ENCODE assay signal across 9 mouse cellular contexts in the genomic region with DNA sequence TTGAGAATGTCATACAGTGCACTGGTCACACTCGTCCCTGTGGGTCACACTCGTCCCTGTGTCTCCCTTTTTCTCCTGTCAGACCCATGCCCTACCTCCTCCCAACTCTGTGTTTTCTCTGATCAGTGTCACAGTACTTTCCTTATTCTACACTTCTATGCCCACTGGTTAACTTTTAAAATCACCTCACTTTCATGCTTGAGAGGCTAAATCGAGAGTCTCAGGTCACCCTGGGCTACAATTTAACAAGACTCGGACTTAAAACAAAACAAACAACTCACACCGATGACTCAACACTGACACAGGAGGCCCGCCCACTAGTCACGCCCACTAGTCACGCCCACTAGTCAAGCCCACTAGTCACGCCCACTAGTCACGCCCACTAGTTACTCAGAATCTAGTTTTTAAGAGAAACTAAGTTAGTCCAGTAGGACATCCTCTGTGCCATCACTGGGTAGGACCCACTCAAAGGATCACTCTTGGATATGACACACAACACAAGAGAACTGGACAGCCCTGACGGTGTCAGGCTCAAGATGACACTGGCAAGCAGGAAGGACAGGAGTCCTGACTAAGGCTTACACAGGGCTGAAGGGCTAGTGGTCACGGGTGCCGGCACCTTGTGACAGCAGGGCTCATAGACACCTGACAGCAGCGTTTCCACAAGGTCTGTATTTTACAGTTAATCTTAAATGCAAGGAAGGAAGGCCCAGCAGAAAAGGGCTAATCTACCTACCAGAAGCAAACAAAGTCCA. TPM values are rescaled to one million over a fixed set of nuclear protein-coding genes. Genes with fewer than 3 reads are reported as not detected.
DNase-seq lines count a peak whose midpoint lies in the region; ATAC-seq lines count a peak whose summit lies in the region.
"Had no signal": no experiment of that assay in that cellular context is flagged by ENCODE, and none has a peak within 500 bp of the region (broad histone marks: within the 10 kb centered on the region; RNA-seq: fewer than 3 reads in every experiment).

No protein-coding gene starts in this region.

- no peak overlapping the region for H3K27ac ChIP-seq in intestine, embryonic 15.5 days
- H3K27ac ChIP-seq in lung, embryonic 15.5 days: no peak overlapping the region
- no peak overlapping the region for H3K27ac ChIP-seq in midbrain, embryonic 10.5 days (replicated peaks)

- 52% methylated on average over 14 of the region's 14 CpGs for WGBS in intestine, embryonic 15.5 days
- WGBS in lung, embryonic 15.5 days: 52% methylated on average over 14 of the region's 14 CpGs
- WGBS in midbrain, embryonic 10.5 days: 61% methylated on average over 14 of the region's 14 CpGs

- no peak overlapping the region for H3K4me3 ChIP-seq in intestine, embryonic 15.5 days (replicated peaks)
- no peak overlapping the region for H3K4me3 ChIP-seq in lung, embryonic 15.5 days
- H3K4me3 ChIP-seq in midbrain, embryonic 10.5 days: no peak overlapping the region

- peaks cover 13% of the 10 kb centered on the region for H3K4me1 ChIP-seq in intestine, embryonic 15.5 days (replicated peaks)
- H3K4me1 ChIP-seq in lung, embryonic 15.5 days: peaks cover 8% of the 10 kb centered on the region; the same call in 1 of the 2 replicates
- H3K4me1 ChIP-seq in midbrain, embryonic 10.5 days: no peaks in the 10 kb centered on the region

- peak; percentile 74 for DNase-seq in urinary bladder, postnatal 14 days (ENCODE audit: low spot score)
- no peak for DNase-seq in urinary bladder, postnatal 4 days (ENCODE audit: low spot score in 2 of 2)
- DNase-seq in left cerebral cortex, postnatal 36 days (ENCODE audit: low spot score in 2 of 2): no peak
- no peak for DNase-seq in midbrain, embryonic 10.5 days (ENCODE audit: low spot score)
- no peak for DNase-seq in right cerebral cortex, postnatal 4 days
- no peak for DNase-seq in heart, postnatal 14 days

- peaks cover 8% of the 10 kb centered on the region; the same call in 1 of the 2 replicates for H3K36me3 ChIP-seq in intestine, embryonic 15.5 days
- peaks cover 16% of the 10 kb centered on the region for H3K36me3 ChIP-seq in lung, embryonic 15.5 days
- H3K36me3 ChIP-seq in midbrain, embryonic 10.5 days: peaks cover 60% of the 10 kb centered on the region

- ATAC-seq in intestine, embryonic 15.5 days: peak; percentile 50; the same call in 1 of the 2 replicates
- ATAC-seq in lung, embryonic 15.5 days (ENCODE audit: borderline replicate concordance, extremely low read depth, low FRiP score, low TSS enrichment): peak; percentile 32; the same call in 1 of the 2 replicates

- no peak overlapping the region for H3K9ac ChIP-seq in intestine, embryonic 15.5 days
- H3K9ac ChIP-seq in lung, embryonic 15.5 days: no peak overlapping the region

- H3K4me2 ChIP-seq in intestine, embryonic 15.5 days (replicated peaks): no peak overlapping the region
- H3K4me2 ChIP-seq in lung, embryonic 15.5 days: no peak overlapping the region

- H3K27me3 ChIP-seq in intestine, embryonic 15.5 days (replicated peaks): no peaks in the 10 kb centered on the region
- no peaks in the 10 kb centered on the region for H3K27me3 ChIP-seq in lung, embryonic 15.5 days
- no peaks in the 10 kb centered on the region for H3K27me3 ChIP-seq in midbrain, embryonic 10.5 days (ENCODE audit: low read depth, poor library complexity, severe bottlenecking)

- intact Hi-C loops in left cerebral cortex, postnatal 36 days (cut with DNase I): no loop called here
- intact Hi-C loops in heart, postnatal 14 days (cut with DNase I): no loop called here

- H3K9me3 ChIP-seq in intestine, embryonic 15.5 days: no peaks in the 10 kb centered on the region
- no peaks in the 10 kb centered on the region for H3K9me3 ChIP-seq in lung, embryonic 15.5 days
- H3K9me3 ChIP-seq in midbrain, embryonic 10.5 days (replicated peaks): no peaks in the 10 kb centered on the region

RNA-seq across cellular contexts. Expression of gene Gm5475, which starts 10.9 kb away (rescaled TPM):
- polyA plus RNA-seq in intestine, embryonic 15.5 days (2015; fragmentation: Nextera tagmentation; extraction: Ambion mirVana): 0.13 and 0.19 TPM in 2 replicates
- polyA plus RNA-seq in lung, embryonic 15.5 days (2015; fragmentation: Nextera tagmentation; extraction: Ambion mirVana): 0.06 and 0.09 TPM in 2 replicates
- not detected for total RNA-seq in left cerebral cortex, postnatal 36 days (2021)
- polyA plus RNA-seq in midbrain, embryonic 10.5 days (2016; fragmentation: Nextera tagmentation; extraction: Ambion mirVana): 0.04 TPM in 1 of 2 replicates, not detected in the other
- not detected for total RNA-seq in heart, postnatal 14 days (2021)
- polyA plus RNA-seq: neural tube, embryonic 14.5 days had no signal

RNA-seq across cellular contexts. Expression of gene Slc11a2, which starts 13.8 kb away (rescaled TPM):
- polyA plus RNA-seq in intestine, embryonic 15.5 days (2015; fragmentation: Nextera tagmentation; extraction: Ambion mirVana): 29.8 and 29.9 TPM in 2 replicates
- polyA plus RNA-seq in lung, embryonic 15.5 days (2015; fragmentation: Nextera tagmentation; extraction: Ambion mirVana): 20.3 and 26.0 TPM in 2 replicates
- 10 to 100 TPM; 57.9 to 60.6 TPM for total RNA-seq in left cerebral cortex, postnatal 36 days (2021)
- polyA plus RNA-seq in midbrain, embryonic 10.5 days (2016; fragmentation: Nextera tagmentation; extraction: Ambion mirVana): 26.3 and 26.7 TPM in 2 replicates
- total RNA-seq in heart, postnatal 14 days (2021): 10 to 100 TPM; 53.6 to 58.2 TPM

RNA-seq across cellular contexts. Expression of gene Higd1c, which starts 46.8 kb away (rescaled TPM):
- 0.40 TPM in 1 of 2 replicates, not detected in the other for polyA plus RNA-seq in intestine, embryonic 15.5 days (2015; fragmentation: Nextera tagmentation; extraction: Ambion mirVana)
- polyA plus RNA-seq in lung, embryonic 15.5 days (2015; fragmentation: Nextera tagmentation; extraction: Ambion mirVana): not detected in 2 replicates
- not detected for total RNA-seq in left cerebral cortex, postnatal 36 days (2021)
- not detected in 2 replicates for polyA plus RNA-seq in midbrain, embryonic 10.5 days (2016; fragmentation: Nextera tagmentation; extraction: Ambion mirVana)
- total RNA-seq in heart, postnatal 14 days (2021): not detected
- polyA plus RNA-seq: neural tube, embryonic 14.5 days had no signal

RNA-seq across cellular contexts. Expression of gene Letmd1, which starts 57.7 kb away (rescaled TPM):
- 31.2 and 32.9 TPM in 2 replicates for polyA plus RNA-seq in intestine, embryonic 15.5 days (2015; fragmentation: Nextera tagmentation; extraction: Ambion mirVana)
- 19.5 and 21.5 TPM in 2 replicates for polyA plus RNA-seq in lung, embryonic 15.5 days (2015; fragmentation: Nextera tagmentation; extraction: Ambion mirVana)
- 10 to 100 TPM; 60.7 to 60.8 TPM for total RNA-seq in left cerebral cortex, postnatal 36 days (2021)
- 44.1 and 47.3 TPM in 2 replicates for polyA plus RNA-seq in midbrain, embryonic 10.5 days (2016; fragmentation: Nextera tagmentation; extraction: Ambion mirVana)
- total RNA-seq in heart, postnatal 14 days (2021): 10 to 100 TPM; 12.8 to 20.4 TPM

RNA-seq across cellular contexts. Expression of gene Mettl7a2, which starts 58.1 kb away (rescaled TPM):
- not detected in 2 replicates for polyA plus RNA-seq in intestine, embryonic 15.5 days (2015; fragmentation: Nextera tagmentation; extraction: Ambion mirVana)
- polyA plus RNA-seq in lung, embryonic 15.5 days (2015; fragmentation: Nextera tagmentation; extraction: Ambion mirVana): not detected in 2 replicates
- under 1 TPM; 0.45 to 0.64 TPM for total RNA-seq in left cerebral cortex, postnatal 36 days (2021)
- not detected in 2 replicates for polyA plus RNA-seq in midbrain, embryonic 10.5 days (2016; fragmentation: Nextera tagmentation; extraction: Ambion mirVana)
- total RNA-seq in heart, postnatal 14 days (2021): 1 to 10 TPM in 1 of 2 experiments, under 1 TPM in 1; 0.68 to 1.1 TPM
- polyA plus RNA-seq: neural tube, embryonic 14.5 days had no signal
